Mouse (Mus musculus): ENCODE data around the gene Ubash3a.

The Ubash3a gene

DNA sequence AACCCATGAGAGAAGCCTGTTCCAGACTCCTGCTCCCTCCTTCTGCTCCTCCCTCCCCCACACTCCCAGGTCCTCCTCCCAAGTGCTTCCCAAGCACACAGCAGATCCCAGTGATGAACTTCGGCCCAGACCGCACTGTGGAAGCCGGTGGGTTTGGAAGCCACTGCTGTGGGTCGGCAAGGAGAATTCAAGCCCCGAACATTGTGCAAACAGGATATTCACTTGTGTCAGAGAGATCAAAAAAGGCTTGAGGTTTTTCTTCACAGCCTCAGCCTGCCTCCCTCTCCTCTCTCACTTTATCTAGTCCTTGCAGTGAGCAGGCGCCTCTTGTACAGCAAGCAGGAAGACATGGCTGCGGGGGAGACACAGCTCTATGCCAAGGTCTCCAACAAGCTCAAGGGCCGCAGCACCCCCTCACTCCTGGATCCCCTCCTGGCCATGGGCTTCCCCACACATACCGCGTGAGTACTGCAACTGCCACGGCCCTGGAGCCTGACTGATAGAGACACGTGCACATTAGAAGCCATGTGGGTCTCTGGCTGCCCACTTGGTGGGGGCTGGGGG is at the start of gene Ubash3a:
TSS of gene Ubash3a (plus strand) at position 103 of the 564 bp plus-strand sequence.
- DNase-seq (ENCODE audit: low spot score in 2 of 2): peak; percentile 44 to 54

DNA sequence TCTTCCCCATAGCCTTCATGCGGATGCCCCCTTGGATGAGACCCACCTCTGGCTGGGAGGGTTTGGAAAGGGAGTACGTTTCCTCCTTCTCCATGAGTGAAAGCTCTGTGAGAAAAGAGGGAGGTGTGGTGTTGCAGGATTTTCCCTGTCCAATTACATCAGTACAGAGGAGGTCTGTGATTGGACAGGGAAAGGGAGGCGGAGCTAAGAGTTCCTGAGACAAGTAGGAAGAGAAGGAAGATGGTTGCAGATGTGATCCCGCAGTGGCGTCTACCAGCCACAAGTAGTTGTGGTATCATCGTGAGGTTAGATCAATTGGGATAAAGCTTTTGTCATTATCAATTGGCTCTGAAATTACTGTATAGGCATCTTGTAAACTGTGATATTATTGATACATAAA is 49.8 kb upstream of the Ubash3a start:
- DNase-seq (ENCODE audit: low spot score in 2 of 2): no peak

DNA sequence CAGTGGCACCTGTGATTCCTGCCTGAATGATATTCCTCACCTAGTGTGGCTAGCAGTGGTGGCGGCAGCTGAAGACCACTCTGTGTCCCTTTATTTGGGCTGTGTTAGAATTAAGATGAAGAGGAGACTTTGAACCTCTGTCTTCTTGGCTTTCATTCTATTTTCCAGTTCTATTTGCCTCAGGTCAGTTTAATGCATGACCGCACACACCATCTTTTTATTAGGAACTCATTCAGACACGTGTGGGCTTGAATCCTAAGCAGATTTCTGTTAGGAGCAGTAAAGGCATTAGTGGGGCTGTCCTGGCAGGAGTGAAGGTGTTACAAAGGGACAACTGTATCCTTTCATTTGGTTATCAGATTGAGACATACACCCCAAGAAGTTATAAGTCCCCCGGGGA is 47.4 kb upstream of the Ubash3a start:
- no peak for DNase-seq (ENCODE audit: low spot score in 2 of 2)

DNA sequence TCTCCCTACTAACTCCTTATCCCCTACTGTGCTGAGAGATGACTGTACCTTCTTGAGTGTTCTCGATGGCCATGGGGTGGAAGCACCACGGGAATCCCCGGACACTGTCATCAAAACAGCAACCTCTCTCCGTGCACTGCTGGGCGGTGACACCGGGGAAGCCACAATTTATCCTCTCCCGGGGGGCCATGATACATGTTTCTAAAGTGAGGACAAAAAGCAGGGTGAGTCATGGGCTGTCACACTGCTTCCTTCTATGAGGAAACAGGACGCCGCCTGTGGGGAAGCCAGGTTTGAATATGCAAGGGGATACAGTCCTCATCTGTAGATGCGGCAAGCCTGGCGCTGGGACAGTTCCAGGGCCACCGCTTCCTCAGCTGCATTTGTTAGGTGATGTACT is 45.1 kb upstream of the Ubash3a start:
- DNase-seq (ENCODE audit: low spot score in 2 of 2): no peak

DNA sequence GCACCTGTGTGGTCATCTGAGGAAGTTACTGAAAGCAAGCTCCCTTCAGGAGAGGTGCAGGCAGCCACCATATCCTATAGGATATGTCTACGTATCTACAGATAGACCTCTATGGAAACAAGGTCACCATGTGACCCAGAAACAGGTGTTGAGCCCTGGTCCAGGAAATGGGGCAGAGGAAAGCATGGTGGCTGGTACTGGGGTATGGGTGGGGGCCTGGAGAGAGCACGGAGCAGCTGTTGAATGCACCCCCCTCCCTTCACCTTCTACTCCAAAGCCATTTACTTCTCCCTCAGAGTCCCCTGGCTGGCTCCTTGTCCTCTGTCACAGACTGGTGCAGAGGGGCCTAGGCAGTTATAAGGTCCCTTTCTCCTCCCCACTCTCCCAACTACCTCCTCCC is 43.9 kb upstream of the Ubash3a start:
- no peak for DNase-seq (ENCODE audit: low spot score in 2 of 2)

DNA sequence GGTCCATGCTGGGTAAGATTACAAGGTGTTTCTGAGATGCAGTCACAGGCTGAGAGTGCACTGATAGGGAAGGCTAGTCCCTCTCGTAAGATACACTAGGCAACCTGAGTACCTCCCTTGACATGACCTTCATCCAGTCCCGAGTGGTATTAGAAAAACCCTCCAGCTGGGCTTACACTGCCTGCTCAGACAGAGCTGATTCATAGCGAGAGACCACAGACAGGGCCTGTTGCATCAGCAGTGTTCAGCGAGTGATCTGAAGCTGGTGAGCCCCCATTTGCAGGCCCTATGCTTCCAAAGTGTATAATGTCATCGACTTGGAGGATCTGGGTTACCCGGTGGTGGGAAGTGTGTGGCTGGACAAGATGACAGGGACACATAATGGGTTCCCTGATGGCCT is 42.5 kb upstream of the Ubash3a start, which contains the start of gene Tff1:
TSS of gene Tff1 (minus strand) at position 151 of the 400 bp plus-strand sequence.
- no peak for DNase-seq (ENCODE audit: low spot score in 2 of 2)

DNA sequence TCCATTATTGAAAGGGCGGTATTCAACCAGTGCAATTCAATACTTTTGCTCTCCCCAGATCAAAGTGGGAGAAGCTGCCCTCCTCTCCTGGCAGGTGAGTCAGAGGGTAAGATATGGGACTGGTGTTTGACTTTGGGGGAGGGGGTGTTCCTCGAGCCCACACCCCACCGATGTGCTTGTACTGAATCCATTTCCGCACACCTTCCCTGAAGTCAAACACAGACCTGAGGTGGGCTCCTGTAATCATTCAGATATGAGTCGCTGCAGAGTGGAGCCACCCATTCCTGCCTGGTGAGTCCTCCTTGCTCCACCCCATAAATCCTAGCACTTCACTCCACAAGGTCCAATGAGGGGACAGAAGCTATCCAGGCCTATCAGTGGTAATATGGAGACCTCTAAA is 37.9 kb upstream of the Ubash3a start:
- DNase-seq (ENCODE audit: low spot score in 2 of 2): no peak

DNA sequence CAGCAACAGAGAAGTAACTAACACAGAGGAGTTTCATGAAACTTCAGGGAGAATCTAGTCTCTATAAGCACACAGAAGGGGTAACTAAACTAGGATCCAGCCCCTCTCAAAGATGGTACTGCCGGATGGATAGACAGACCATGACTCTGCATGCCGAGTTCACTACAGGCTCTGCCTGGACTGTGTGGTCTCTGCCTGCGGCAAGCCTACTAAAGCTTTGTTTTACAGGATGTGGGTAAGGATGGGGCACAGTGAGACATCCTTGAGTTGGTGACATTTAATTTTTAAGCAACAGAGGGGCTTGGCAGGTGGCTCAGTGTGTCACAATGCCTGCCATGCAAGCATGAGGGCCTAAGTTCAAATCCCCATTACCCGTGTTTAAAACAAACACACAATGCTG is 31.4 kb upstream of the Ubash3a start:
- peak; percentile 15 to 23 for DNase-seq (ENCODE audit: low spot score in 2 of 2)

DNA sequence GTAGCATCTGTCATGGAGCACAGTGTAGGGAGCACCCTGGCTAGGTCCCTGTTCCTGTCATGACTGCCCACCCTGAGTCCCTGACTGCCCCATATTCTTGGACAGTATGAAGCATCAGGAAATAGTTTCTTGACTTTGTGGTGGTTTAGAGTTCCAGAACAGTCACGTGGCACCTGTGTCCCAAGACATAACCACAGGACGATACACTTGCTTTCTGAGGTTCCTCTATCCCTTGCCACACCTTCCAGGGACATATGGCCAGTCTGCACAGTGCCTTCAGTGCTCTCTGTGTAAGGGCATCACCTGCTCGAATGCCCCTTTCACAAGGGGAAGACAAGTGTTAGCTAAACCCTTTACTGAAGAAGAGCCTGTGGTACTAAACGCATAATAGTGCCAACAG is 26.2 kb upstream of the Ubash3a start:
- no peak for DNase-seq (ENCODE audit: low spot score in 2 of 2)

DNA sequence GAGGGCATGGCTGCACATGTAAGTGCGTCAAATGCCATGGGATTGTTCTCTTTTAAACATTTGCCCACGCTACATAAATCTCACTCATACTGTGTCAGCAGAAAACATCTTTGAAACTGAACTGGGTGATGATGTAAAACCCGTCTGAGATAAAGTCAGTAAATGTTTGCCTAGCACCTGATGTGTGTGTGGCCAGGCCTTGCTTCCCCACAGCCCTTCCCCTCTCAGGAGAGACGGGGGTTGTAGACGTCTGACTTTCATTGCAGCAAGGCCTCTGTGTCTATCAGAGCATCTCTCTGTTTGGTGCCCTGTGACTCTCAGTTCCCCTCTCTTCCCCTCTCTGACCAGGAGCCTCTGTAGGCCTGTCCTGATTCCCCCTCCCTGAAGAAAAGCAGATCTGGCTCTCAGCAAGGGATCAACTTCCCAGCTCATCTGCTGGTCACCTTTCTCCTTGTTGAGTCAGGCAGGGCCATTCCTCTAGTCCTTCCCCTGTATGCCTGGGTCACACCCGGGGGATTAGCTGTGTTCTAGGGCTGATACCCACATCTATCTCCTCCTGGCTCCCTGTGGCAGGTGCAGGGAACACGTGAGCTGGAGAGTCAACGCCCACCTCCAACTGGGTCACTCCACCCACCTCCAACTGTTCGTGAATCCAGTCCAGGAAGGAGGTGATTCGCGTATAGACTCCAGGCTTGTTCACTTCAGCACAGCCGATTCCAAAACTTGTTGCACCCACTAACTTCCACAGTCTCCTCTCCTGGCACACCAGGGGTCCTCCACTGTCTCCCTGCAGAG is 24.3 kb upstream of the Ubash3a start:
- no peak for DNase-seq (ENCODE audit: low spot score in 2 of 2)

DNA sequence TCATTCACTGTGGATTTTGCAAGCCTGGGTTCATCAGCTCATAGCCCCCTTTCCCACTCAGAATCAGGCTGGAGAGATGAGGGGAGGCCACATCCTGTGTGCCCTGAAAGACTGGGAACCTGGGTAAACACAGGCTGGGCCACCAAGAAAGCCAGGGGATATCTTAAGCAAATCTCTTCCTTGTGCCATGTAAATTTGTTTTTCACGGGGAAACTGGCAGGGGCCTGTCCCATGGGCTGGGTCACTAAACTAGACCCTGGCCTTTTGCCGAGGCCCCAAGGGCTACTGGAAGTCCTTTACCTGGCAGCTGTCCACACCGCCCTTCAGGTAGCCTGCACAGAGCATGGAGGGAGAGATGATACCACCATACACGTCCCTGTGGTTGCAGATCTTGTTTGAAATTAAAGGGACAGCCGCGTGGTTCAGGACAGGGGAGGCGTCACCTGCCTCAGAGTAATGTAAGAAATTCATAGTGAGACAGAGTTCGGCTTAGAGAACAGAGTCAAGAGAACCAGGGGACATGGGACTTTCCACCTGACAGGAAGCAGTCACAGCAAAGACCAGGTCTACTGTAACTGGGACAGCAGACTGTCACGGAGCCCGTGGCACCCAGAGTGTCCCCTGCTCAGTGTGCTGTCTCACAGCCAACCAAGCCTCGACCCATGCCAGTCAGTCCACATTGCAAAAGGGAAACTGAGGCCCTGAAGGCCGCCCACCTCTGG is 23.2 kb upstream of the Ubash3a start:
- no peak for DNase-seq (ENCODE audit: low spot score in 2 of 2)

DNA sequence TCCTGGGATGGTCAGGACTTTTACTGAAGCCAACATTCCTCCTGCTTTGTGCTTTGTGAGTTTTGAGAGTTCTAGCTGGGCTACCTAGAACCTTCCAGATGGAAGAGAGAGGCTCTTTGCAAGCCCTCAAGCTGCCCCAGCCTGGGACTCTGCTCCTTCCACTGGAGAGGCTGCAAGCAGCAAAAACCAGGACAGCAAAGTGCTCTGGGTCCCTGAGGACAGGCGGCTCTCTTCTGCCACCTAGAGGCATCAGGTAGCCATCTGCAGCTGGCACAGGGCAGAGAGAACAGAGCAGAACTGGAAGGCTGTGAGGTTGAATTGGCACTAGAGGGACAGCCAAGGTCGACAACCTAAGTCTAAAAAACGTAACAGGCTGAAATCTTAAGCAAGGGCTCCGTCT is 20.3 kb upstream of the Ubash3a start:
- peak; percentile 47 to 64 for DNase-seq (ENCODE audit: low spot score in 2 of 2)

DNA sequence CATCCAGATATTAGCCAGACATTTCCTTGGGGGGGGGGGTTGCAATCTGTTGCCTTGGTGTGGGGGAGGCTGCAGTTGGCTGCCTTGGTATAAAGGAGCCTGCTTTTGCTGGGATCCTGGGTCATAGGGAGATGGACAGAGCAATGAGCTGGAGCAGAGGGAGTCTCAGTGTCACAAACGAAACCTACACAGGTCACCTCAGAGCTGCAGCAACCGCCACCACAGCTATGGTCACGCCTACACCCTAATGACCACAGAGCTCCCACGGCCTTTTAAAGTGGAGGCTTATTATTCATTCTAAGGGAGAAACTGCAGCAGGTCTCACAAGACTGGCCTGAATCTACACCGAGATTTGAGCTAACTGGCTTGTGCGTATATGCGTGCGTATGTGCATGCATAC is 15.8 kb upstream of the Ubash3a start:
- peak; percentile 46 to 67 for DNase-seq (ENCODE audit: low spot score in 2 of 2)

DNA sequence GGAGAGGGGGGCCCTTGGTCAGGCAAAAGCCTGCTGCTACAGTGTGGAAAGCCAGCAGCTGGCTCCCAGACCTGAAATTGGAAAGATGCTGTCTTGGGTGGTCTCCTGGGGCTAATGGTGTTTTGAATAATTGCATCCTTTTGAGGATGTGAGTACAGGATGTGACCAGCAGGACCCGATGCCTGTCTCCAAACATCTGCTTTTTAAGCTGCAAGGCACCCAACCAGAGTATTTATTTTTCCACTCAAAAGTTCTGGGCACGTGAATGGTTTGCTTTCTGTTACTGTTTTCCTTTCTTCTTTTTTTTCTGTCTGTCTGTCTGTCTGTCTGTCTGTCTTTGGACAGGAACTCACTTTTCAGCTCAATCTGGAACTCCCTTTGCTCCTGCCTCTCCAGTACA is 15.0 kb upstream of the Ubash3a start:
- no peak for DNase-seq (ENCODE audit: low spot score in 2 of 2)

DNA sequence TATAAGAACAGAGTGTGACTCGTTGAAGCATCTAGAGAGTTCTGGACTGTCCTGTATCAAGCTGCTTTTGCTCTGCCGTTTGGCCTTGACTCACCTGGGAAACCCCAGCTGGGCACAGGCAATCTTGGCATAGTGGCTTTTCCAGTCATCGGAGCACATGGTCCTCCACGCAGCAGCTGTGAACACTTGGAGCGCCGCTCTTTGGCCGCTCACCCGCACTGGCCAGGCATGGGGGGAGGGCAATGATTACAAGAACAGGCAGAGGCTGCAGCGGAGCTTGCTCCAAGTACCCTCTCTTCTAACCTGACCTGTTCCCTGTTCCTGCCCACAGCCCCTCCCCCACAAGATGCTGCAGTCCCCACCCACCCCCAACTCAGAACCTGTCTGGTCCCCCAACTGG is 14.3 kb upstream of the Ubash3a start:
- no peak for DNase-seq (ENCODE audit: low spot score in 2 of 2)

DNA sequence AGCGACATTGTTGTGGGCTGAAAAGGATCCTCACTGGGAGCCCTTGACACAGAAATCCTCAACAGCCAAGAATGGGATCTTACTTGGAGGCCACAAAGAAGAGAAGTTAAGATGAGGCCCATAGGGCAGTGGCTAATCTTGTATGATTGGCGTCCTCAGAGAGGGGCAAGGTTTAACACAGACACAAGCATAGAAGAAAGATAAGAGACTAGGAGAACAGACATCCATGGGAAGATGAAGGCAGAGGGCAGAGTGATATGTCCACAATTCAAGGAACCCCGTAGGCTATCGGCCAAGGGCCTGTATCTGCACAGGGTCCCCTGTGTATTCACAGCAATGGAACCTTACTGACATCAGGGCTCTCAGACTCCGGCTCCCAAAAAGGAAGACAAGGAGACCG is 12.5 kb upstream of the Ubash3a start:
- DNase-seq (ENCODE audit: low spot score in 2 of 2): no peak

DNA sequence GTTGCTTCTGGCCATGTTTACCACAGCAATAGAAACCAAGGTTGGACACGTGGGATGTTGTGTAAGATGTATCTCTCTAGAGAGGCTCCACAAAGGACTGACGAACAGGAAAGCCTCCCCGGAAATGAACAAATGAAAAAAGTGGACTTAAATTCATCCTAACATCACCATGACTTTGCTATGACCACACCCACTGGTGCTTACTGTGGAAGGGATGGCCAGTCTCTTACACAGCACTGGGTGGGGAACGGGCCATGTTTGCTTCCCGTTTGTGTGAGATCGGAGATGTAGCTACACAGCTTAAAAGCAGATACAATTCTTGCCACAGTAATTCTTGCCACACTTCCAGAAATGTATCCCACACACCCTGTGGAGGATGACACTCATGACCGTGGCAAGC is 11.4 kb upstream of the Ubash3a start:
- DNase-seq (ENCODE audit: low spot score in 2 of 2): no peak

DNA sequence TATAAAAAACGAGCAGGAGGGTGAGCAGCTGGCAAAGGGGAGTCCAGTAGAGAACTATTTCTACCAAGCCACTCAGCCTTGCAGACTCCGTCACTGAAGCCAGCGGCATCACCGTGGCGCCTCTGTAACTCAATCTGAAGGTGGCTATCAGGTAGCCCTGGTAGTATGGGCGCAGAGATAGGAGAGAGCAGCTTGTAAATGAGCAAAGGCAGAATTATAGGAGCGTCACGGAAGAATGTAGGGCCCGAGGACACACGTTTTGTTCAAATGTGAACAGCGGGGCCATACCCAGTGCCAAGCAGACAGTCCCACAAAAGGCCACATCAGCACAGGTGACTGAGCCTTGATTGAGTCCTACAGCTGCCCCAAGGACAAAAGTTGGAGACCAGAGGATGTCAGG is 8.8 kb upstream of the Ubash3a start, which contains the start of gene Tmprss3:
TSS of gene Tmprss3 (minus strand) at position 101 of the 400 bp plus-strand sequence.
- DNase-seq (ENCODE audit: low spot score in 2 of 2): no peak

DNA sequence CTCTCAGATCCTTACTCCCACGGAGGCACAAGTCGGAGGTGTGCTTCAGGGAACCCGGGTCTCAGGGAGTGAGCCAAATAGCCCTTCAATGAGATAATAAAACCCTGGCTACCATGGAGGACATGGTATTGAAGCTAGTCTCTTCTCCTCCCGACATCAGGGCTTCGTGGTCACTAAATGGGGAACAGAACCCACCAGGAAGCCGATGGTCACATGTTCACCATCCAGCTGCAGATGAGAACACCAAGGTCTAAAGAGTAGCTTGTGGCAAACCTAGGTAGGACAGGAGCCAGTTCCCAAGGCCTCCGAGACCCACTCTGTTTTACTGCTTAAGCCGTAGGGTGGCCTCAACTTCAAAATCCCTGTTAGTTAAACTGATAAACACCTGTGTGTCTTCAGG is 981 bp downstream of the Ubash3a start:
- no peak for DNase-seq (ENCODE audit: low spot score in 2 of 2)

DNA sequence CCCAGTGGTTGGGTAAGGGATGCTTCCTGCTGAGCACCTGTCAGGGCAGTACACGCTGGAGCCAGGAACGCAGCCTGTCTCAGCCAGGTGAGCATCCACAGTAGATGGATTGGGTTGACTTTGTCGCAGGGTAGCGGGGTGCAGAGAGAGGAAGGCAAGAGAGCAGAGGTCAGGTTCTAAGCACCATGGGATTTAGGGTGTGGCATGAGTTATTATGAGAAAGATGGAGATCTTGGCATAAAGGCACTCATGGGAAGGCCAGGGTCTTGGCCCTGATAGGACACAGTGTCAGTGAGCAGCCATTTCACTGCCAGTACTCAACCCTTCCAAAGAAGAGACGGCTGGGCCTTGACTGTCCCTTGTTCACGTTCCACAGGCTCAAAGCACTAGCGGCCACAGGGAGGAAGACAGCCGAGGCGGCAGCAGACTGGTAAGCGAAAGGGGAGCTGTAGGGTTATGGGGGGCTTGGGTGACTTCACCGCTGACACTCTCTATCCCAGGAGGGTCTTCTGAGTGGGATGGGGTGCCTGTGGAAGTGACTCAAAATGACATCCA is 1.8 kb downstream of the Ubash3a start:
- DNase-seq (ENCODE audit: low spot score in 2 of 2): no peak

DNA sequence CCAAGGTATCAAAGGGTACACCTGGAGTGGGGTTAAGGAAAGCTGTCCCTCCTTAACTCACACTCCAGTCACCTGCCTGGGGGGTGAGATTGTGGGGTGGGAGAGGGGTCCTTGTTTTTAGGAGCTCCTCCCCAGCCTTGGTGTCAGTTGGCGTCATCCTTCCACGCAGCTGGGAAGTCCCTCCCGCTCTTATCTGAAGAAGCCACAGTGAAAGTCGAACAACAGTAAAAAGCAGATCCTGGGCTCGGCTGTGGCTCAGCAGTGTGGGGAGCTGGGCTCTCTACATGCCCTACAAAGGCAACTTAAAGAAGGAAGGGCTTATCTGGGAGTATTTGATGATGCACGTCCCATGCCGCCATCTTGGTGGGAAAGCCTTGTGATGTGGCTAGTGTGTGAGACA is 2.6 kb downstream of the Ubash3a start:
- DNase-seq (ENCODE audit: low spot score in 2 of 2): no peak

DNA sequence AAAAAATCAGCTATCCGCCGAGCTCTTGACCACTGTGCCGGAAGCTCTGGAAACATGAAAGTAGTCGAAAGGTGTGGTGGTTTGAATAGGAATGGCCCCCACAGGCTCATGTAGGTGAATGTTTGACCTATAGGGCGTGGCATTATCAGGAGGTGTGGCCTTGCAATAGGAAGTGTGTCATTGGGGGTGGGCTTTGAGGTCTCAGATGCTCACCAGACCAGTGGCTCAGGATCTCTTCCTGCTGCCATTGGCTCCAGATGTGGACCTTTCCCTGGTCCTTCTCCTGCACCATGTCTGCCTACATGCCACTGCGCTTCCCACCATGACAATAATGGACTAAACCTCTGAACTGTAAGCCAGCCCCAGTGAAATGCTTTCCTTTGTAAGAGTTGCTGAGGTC is 4.2 kb downstream of the Ubash3a start:
- DNase-seq (ENCODE audit: low spot score in 2 of 2): no peak
